Mouse (Mus musculus): ENCODE data around the gene Vrk1. TPM values are rescaled to one million over a fixed set of nuclear protein-coding genes. Genes with fewer than 3 reads are reported as not detected.
A peak's percentile ranks its signal among the peaks of the same experiment; 100 is the strongest.

Vrk1 gene
- polyA plus RNA-seq, 1 experiment, result 12.9 TPM

- no peak for DNase-seq
- Histone ChIP-seq H3K27me3 (ENCODE audit: control insufficient read depth, insufficient read depth, low read length) (no peaks in the 10 kb centered on the region), H3K4me1 (ENCODE audit: control insufficient read depth, insufficient read depth, low read length) (no peaks in the 10 kb centered on the region; the same call in 1 of the 2 replicates), H3K4me3 (replicated peaks; ENCODE audit: insufficient read depth, low read depth, low read length) (no peak overlapping the region), H3K27ac (ENCODE audit: insufficient read depth, low read length) (no peak overlapping the region)
- TF ChIP-seq CTCF (IDR thresholded peaks at IDR 0.05; ENCODE audit: borderline replicate concordance, insufficient read depth, low read depth, low read length) (no peak), POLR2A (IDR thresholded peaks at IDR 0.05; ENCODE audit: borderline replicate concordance, insufficient read depth, low read length) (no peak)
- 85% methylated on average over 22 of the region's 22 CpGs for WGBS
Measured at GRCm38 (mm10) chr12:106070434-106071155, 60.6 kb downstream of the Vrk1 start.

GRCm38 (mm10) chr12:106071575-106072166, 61.6 kb downstream of the Vrk1 start:
- no peak for TF ChIP-seq POLR2A (IDR thresholded peaks at IDR 0.05; ENCODE audit: borderline replicate concordance, insufficient read depth, low read length)
- no peak for TF ChIP-seq CTCF (IDR thresholded peaks at IDR 0.05; ENCODE audit: borderline replicate concordance, insufficient read depth, low read depth, low read length)
- H3K4me1 ChIP-seq (ENCODE audit: control insufficient read depth, insufficient read depth, low read length), result no peaks in the 10 kb centered on the region; the same call in 1 of the 2 replicates
- no peak overlapping the region for H3K27ac ChIP-seq (ENCODE audit: insufficient read depth, low read length)
- no peak for DNase-seq
- no peaks in the 10 kb centered on the region for H3K27me3 ChIP-seq (ENCODE audit: control insufficient read depth, insufficient read depth, low read length)
- WGBS, result 85% methylated on average over 10 of the region's 10 CpGs
- no peak overlapping the region for H3K4me3 ChIP-seq (replicated peaks; ENCODE audit: insufficient read depth, low read depth, low read length)

- no peak for DNase-seq
- Histone ChIP-seq H3K4me1 (ENCODE audit: control insufficient read depth, insufficient read depth, low read length) (no peaks in the 10 kb centered on the region), H3K27ac (ENCODE audit: insufficient read depth, low read length) (no peak overlapping the region), H3K27me3 (ENCODE audit: control insufficient read depth, insufficient read depth, low read length) (no peaks in the 10 kb centered on the region), H3K4me3 (replicated peaks; ENCODE audit: insufficient read depth, low read depth, low read length) (no peak overlapping the region)
- TF ChIP-seq CTCF (IDR thresholded peaks at IDR 0.05; ENCODE audit: borderline replicate concordance, insufficient read depth, low read depth, low read length), result no peak
- no peak for TF ChIP-seq POLR2A (IDR thresholded peaks at IDR 0.05; ENCODE audit: borderline replicate concordance, insufficient read depth, low read length)
- 94% methylated on average over 12 of the region's 12 CpGs for WGBS
Measured at GRCm38 (mm10) chr12:106074371-106075155, 64.5 kb downstream of the Vrk1 start.

- H3K4me3 ChIP-seq (replicated peaks; ENCODE audit: insufficient read depth, low read depth, low read length), result no peak overlapping the region
- DNase-seq, result no peak
- 97% methylated on average over 15 of the region's 15 CpGs for WGBS
- TF ChIP-seq CTCF (IDR thresholded peaks at IDR 0.05; ENCODE audit: borderline replicate concordance, insufficient read depth, low read depth, low read length), result no peak
- TF ChIP-seq POLR2A (IDR thresholded peaks at IDR 0.05; ENCODE audit: borderline replicate concordance, insufficient read depth, low read length), result no peak
- peaks cover 2% of the 10 kb centered on the region; the same call in 1 of the 2 replicates for H3K4me1 ChIP-seq (ENCODE audit: control insufficient read depth, insufficient read depth, low read length)
- no peak overlapping the region for H3K27ac ChIP-seq (ENCODE audit: insufficient read depth, low read length)
- no peaks in the 10 kb centered on the region for H3K27me3 ChIP-seq (ENCODE audit: control insufficient read depth, insufficient read depth, low read length)
Measured at GRCm38 (mm10) chr12:106076131-106076530, 66.1 kb downstream of the Vrk1 start.

GRCm38 (mm10) chr12:106080511-106080910, 70.5 kb downstream of the Vrk1 start:
- TF ChIP-seq POLR2A (IDR thresholded peaks at IDR 0.05; ENCODE audit: borderline replicate concordance, insufficient read depth, low read length) (no peak), CTCF (IDR thresholded peaks at IDR 0.05; ENCODE audit: borderline replicate concordance, insufficient read depth, low read depth, low read length) (no peak)
- Histone ChIP-seq H3K4me1 (ENCODE audit: control insufficient read depth, insufficient read depth, low read length) (peaks cover 6% of the 10 kb centered on the region; the same call in 1 of the 2 replicates), H3K27ac (ENCODE audit: insufficient read depth, low read length) (no peak overlapping the region), H3K4me3 (replicated peaks; ENCODE audit: insufficient read depth, low read depth, low read length) (no peak overlapping the region), H3K27me3 (ENCODE audit: control insufficient read depth, insufficient read depth, low read length) (peaks cover 3% of the 10 kb centered on the region; the same call in 1 of the 2 replicates)
- DNase-seq, result peak in 1 of 2 experiments; percentile 17
- WGBS, result 38% methylated on average over 5 of the region's 5 CpGs

- Histone ChIP-seq H3K4me3 (replicated peaks; ENCODE audit: insufficient read depth, low read depth, low read length) (peak overlapping the region; percentile 48), H3K4me1 (ENCODE audit: control insufficient read depth, insufficient read depth, low read length) (peaks cover 6% of the 10 kb centered on the region; the same call in 1 of the 2 replicates), H3K27me3 (ENCODE audit: control insufficient read depth, insufficient read depth, low read length) (peaks cover 3% of the 10 kb centered on the region; the same call in 1 of the 2 replicates), H3K27ac (ENCODE audit: insufficient read depth, low read length) (no peak overlapping the region)
- TF ChIP-seq POLR2A (IDR thresholded peaks at IDR 0.05; ENCODE audit: borderline replicate concordance, insufficient read depth, low read length) (no peak), CTCF (IDR thresholded peaks at IDR 0.05; ENCODE audit: borderline replicate concordance, insufficient read depth, low read depth, low read length) (no peak)
- peak; percentile 71 to 80 for DNase-seq
- WGBS, result 9% methylated on average over 23 of the region's 23 CpGs
Measured at GRCm38 (mm10) chr12:106080945-106081747, 71.1 kb downstream of the Vrk1 start.

- no peak overlapping the region for H3K27ac ChIP-seq (ENCODE audit: insufficient read depth, low read length)
- no peak for DNase-seq
- WGBS, result 68% methylated on average over 7 of the region's 7 CpGs
- no peak overlapping the region for H3K4me3 ChIP-seq (replicated peaks; ENCODE audit: insufficient read depth, low read depth, low read length)
- TF ChIP-seq CTCF (IDR thresholded peaks at IDR 0.05; ENCODE audit: borderline replicate concordance, insufficient read depth, low read depth, low read length) (no peak), POLR2A (IDR thresholded peaks at IDR 0.05; ENCODE audit: borderline replicate concordance, insufficient read depth, low read length) (no peak)
- H3K27me3 ChIP-seq (ENCODE audit: control insufficient read depth, insufficient read depth, low read length), result peaks cover 3% of the 10 kb centered on the region; the same call in 1 of the 2 replicates
- peaks cover 6% of the 10 kb centered on the region; the same call in 1 of the 2 replicates for H3K4me1 ChIP-seq (ENCODE audit: control insufficient read depth, insufficient read depth, low read length)
Measured at GRCm38 (mm10) chr12:106081748-106082140, 71.7 kb downstream of the Vrk1 start.
